Mouse (Mus musculus): ENCODE measurements at regions not wholly inside any gene's neighbourhood (a gene's known extent, or its start where the extent isn't known, plus 50 kb on each side); places are given as distances from the start of the nearest gene placed in this dataset.
A peak's percentile ranks its signal among the peaks of the same experiment; 100 is the strongest.

- DNase-seq, result no peak
Measured at GRCm38 (mm10) chr6:102913776-102914175, 340.9 kb upstream of the Cntn3 start.

GRCm38 (mm10) chr6:102903960-102904359 lies 331.1 kb upstream of the Cntn3 start:
- DNase-seq, result no peak

- DNase-seq, result peak; percentile 4
Measured at GRCm38 (mm10) chr6:102900407-102901110, 327.7 kb upstream of the Cntn3 start.

- no peak for DNase-seq
Measured at GRCm38 (mm10) chr6:102868404-102868803, 295.5 kb upstream of the Cntn3 start.

- DNase-seq, result peak; percentile 4
Measured at GRCm38 (mm10) chr6:102844507-102844906, 271.6 kb upstream of the Cntn3 start.

- DNase-seq, result no peak
Measured at GRCm38 (mm10) chr6:102833151-102833550, 260.2 kb upstream of the Cntn3 start.
